Mouse (Mus musculus): ENCODE measurements around the gene Ebna1bp2.

GRCm38 (mm10) chr4:118630261-118630660 is 9.7 kb downstream of the Ebna1bp2 start:
- no peak for TF ChIP-seq CTCF (IDR thresholded peaks at IDR 0.05; ENCODE audit: low read depth)
- TF ChIP-seq EP300 (IDR thresholded peaks at IDR 0.05; ENCODE audit: low read depth) = no peak

All from liver, postnatal 0 days (tissue).